Mouse (Mus musculus): Measurements from ENCODE around the gene Fzd4. TPM values are rescaled to one million over a fixed set of nuclear protein-coding genes. Genes with fewer than 3 reads are reported as not detected.

Gene Fzd4
- polyA plus RNA-seq, 1 experiment = 2.9 TPM

DNA sequence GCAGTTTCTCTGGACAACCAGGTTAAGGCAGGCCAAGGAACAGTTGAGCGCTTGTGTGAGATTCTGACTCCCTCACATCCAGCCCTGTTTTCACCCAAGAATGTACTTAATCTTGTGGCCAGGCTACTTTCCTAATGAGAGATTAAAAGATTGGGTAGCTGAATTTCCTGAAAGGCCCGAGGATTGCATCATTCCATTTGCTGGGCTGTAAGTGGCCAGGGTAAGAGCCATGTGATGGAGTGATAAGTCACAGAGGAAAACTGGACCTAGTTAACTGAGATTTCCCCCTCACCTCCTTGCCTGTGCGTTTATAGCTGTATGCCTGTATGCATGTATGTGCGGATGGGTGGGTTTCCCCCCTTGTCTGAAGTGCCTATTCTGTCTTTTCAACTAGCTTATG is 11.9 kb downstream of the Fzd4 start:
- no peak for TF ChIP-seq POLR2A (IDR thresholded peaks at IDR 0.05; ENCODE audit: control insufficient read depth, extremely low read depth, insufficient read depth, low read length, poor library complexity)
- no peak for TF ChIP-seq CTCF (IDR thresholded peaks at IDR 0.05; ENCODE audit: borderline replicate concordance, control insufficient read depth, extremely low read depth, insufficient read depth, low read length, poor library complexity)
- H3K4me1 ChIP-seq (replicated peaks; ENCODE audit: control insufficient read depth, insufficient read depth, low read length) = no peaks in the 10 kb centered on the region
- H3K27ac ChIP-seq (ENCODE audit: control insufficient read depth, insufficient read depth, low read length) = no peak overlapping the region
- no peak for DNase-seq
- WGBS = 84% methylated on average over 4 of the region's 4 CpGs
- H3K36me3 ChIP-seq (ENCODE audit: control insufficient read depth, insufficient read depth, low read length) = no peaks in the 10 kb centered on the region
- H3K27me3 ChIP-seq (ENCODE audit: control insufficient read depth, insufficient read depth, low read length) = no peaks in the 10 kb centered on the region
- H3K4me3 ChIP-seq (ENCODE audit: control insufficient read depth, insufficient read depth, low read length) = no peak overlapping the region

GRCm38 (mm10) chr7:89417707-89418106 is 13.6 kb downstream of the Fzd4 start:
- Histone ChIP-seq H3K4me1 (replicated peaks; ENCODE audit: control insufficient read depth, insufficient read depth, low read length) (no peaks in the 10 kb centered on the region), H3K36me3 (ENCODE audit: control insufficient read depth, insufficient read depth, low read length) (no peaks in the 10 kb centered on the region), H3K4me3 (ENCODE audit: control insufficient read depth, insufficient read depth, low read length) (no peak overlapping the region), H3K27ac (ENCODE audit: control insufficient read depth, insufficient read depth, low read length) (no peak overlapping the region), H3K27me3 (ENCODE audit: control insufficient read depth, insufficient read depth, low read length) (no peaks in the 10 kb centered on the region)
- DNase-seq = no peak
- 91% methylated on average over 2 of the region's 2 CpGs for WGBS
- TF ChIP-seq CTCF (IDR thresholded peaks at IDR 0.05; ENCODE audit: borderline replicate concordance, control insufficient read depth, extremely low read depth, insufficient read depth, low read length, poor library complexity) = no peak
- TF ChIP-seq POLR2A (IDR thresholded peaks at IDR 0.05; ENCODE audit: control insufficient read depth, extremely low read depth, insufficient read depth, low read length, poor library complexity) = no peak

DNA sequence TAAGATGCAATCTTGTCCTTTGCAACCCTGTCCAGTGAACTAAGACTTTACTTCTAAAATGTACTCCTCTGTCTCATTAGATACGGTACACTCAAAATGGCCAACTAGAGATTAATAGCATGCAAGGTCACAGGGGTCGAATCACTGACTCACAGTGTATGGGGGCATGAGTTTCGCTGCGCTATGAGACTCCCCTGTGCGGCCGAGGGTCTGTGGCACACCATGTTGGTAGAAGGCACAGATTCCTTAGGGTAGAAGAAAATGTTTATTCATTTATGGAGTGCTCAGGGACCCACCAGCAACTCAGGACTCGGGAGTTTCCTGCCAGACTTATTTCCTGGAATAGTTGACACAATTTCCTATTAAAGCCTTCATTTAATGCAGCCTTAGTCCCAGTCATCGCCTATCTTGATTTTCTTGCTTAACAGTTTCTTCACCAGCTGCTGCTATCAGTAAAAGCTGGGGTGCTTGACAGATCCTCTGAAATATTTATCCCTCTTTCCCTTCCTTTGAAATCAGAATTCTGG is 14.0 kb downstream of the Fzd4 start:
- Histone ChIP-seq H3K4me3 (ENCODE audit: control insufficient read depth, insufficient read depth, low read length) (no peak overlapping the region), H3K27me3 (ENCODE audit: control insufficient read depth, insufficient read depth, low read length) (no peaks in the 10 kb centered on the region), H3K4me1 (replicated peaks; ENCODE audit: control insufficient read depth, insufficient read depth, low read length) (no peaks in the 10 kb centered on the region), H3K27ac (ENCODE audit: control insufficient read depth, insufficient read depth, low read length) (no peak overlapping the region), H3K36me3 (ENCODE audit: control insufficient read depth, insufficient read depth, low read length) (no peaks in the 10 kb centered on the region)
- TF ChIP-seq POLR2A (IDR thresholded peaks at IDR 0.05; ENCODE audit: control insufficient read depth, extremely low read depth, insufficient read depth, low read length, poor library complexity) (no peak), CTCF (IDR thresholded peaks at IDR 0.05; ENCODE audit: borderline replicate concordance, control insufficient read depth, extremely low read depth, insufficient read depth, low read length, poor library complexity) (no peak)
- WGBS = 90% methylated on average over 8 of the region's 8 CpGs
- DNase-seq = no peak

GRCm38 (mm10) chr7:89418917-89419679 is 14.9 kb downstream of the Fzd4 start:
- TF ChIP-seq CTCF (IDR thresholded peaks at IDR 0.05; ENCODE audit: borderline replicate concordance, control insufficient read depth, extremely low read depth, insufficient read depth, low read length, poor library complexity) (no peak), POLR2A (IDR thresholded peaks at IDR 0.05; ENCODE audit: control insufficient read depth, extremely low read depth, insufficient read depth, low read length, poor library complexity) (no peak)
- 59% methylated on average over 3 of the region's 3 CpGs for WGBS
- no peak overlapping the region for H3K27ac ChIP-seq (ENCODE audit: control insufficient read depth, insufficient read depth, low read length)
- H3K36me3 ChIP-seq (ENCODE audit: control insufficient read depth, insufficient read depth, low read length) = no peaks in the 10 kb centered on the region
- DNase-seq = no peak
- H3K4me3 ChIP-seq (ENCODE audit: control insufficient read depth, insufficient read depth, low read length) = no peak overlapping the region
- no peaks in the 10 kb centered on the region for H3K27me3 ChIP-seq (ENCODE audit: control insufficient read depth, insufficient read depth, low read length)
- no peaks in the 10 kb centered on the region for H3K4me1 ChIP-seq (replicated peaks; ENCODE audit: control insufficient read depth, insufficient read depth, low read length)

DNA sequence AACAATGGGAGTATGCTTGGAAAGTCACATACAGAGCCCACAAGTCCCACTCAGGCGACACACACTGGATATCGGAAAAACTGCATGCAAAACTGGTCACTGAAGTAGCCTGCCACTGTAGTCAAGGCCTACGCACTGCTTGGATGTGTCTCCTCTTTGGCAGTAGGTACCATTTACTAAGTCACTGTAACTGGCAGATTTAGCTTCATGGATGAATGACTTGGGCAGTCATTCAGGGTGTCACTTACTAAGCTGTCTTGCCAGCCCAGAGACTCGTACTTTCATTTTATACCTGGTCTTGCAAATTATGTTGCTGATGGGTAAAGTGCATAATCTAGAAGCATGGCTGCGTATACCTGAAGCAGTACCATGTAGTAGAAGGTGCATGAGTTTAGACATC is 17.1 kb downstream of the Fzd4 start:
- Histone ChIP-seq H3K27ac (ENCODE audit: control insufficient read depth, insufficient read depth, low read length) (no peak overlapping the region), H3K27me3 (ENCODE audit: control insufficient read depth, insufficient read depth, low read length) (no peaks in the 10 kb centered on the region), H3K4me1 (replicated peaks; ENCODE audit: control insufficient read depth, insufficient read depth, low read length) (no peaks in the 10 kb centered on the region), H3K4me3 (ENCODE audit: control insufficient read depth, insufficient read depth, low read length) (no peak overlapping the region), H3K36me3 (ENCODE audit: control insufficient read depth, insufficient read depth, low read length) (no peaks in the 10 kb centered on the region)
- 93% methylated on average over 5 of the region's 5 CpGs for WGBS
- no peak for TF ChIP-seq POLR2A (IDR thresholded peaks at IDR 0.05; ENCODE audit: control insufficient read depth, extremely low read depth, insufficient read depth, low read length, poor library complexity)
- TF ChIP-seq CTCF (IDR thresholded peaks at IDR 0.05; ENCODE audit: borderline replicate concordance, control insufficient read depth, extremely low read depth, insufficient read depth, low read length, poor library complexity) = no peak
- DNase-seq = no peak

- no peak for TF ChIP-seq CTCF (IDR thresholded peaks at IDR 0.05; ENCODE audit: borderline replicate concordance, control insufficient read depth, extremely low read depth, insufficient read depth, low read length, poor library complexity)
- no peak for TF ChIP-seq POLR2A (IDR thresholded peaks at IDR 0.05; ENCODE audit: control insufficient read depth, extremely low read depth, insufficient read depth, low read length, poor library complexity)
- H3K27me3 ChIP-seq (ENCODE audit: control insufficient read depth, insufficient read depth, low read length) = no peaks in the 10 kb centered on the region
- no peaks in the 10 kb centered on the region for H3K36me3 ChIP-seq (ENCODE audit: control insufficient read depth, insufficient read depth, low read length)
- no peak overlapping the region for H3K4me3 ChIP-seq (ENCODE audit: control insufficient read depth, insufficient read depth, low read length)
- no peak overlapping the region for H3K27ac ChIP-seq (ENCODE audit: control insufficient read depth, insufficient read depth, low read length)
- no peak for DNase-seq
- WGBS = 85% methylated on average over 8 of the region's 8 CpGs
- no peaks in the 10 kb centered on the region for H3K4me1 ChIP-seq (replicated peaks; ENCODE audit: control insufficient read depth, insufficient read depth, low read length)
These were observed 18.5 kb downstream of the Fzd4 start for GRCm38 (mm10) chr7:89422650-89423049.

Data from thymus, adult 2 months (tissue).